Mouse (Mus musculus) small intestine, adult 2 months (tissue): ENCODE results near the gene Bhlhe23. TPM values are rescaled to one million over a fixed set of nuclear protein-coding genes. Genes with fewer than 3 reads are reported as not detected.

ENCODE experiments used
- H3K27ac ChIP-seq: fragments of 200-500 bp; 2 replicates; pipeline ENCODE4 v1.5.1; 2012; ENCODE audit warnings: low read depth, low read length, control low read depth, inconsistent platforms; ENCODE audit not compliant: insufficient read depth
- H3K27me3 ChIP-seq: fragments of 200-500 bp; 2 replicates; pipeline ENCODE4 v1.6.1; 2012; ENCODE audit warnings: mild to moderate bottlenecking, moderate library complexity, low read length, inconsistent platforms; ENCODE audit not compliant: control insufficient read depth, insufficient read depth
- H3K36me3 ChIP-seq: fragments of 200-500 bp; 2 replicates; pipeline ENCODE4 v1.6.1; 2012; ENCODE audit warnings: mild to moderate bottlenecking, low read length, control low read depth, inconsistent platforms; ENCODE audit not compliant: control insufficient read depth, insufficient read depth
- H3K4me1 ChIP-seq: fragments of 200-500 bp; 2 replicates; pipeline ENCODE4 v1.6.1; 2012; ENCODE audit warnings: low read length, inconsistent platforms, mixed read lengths; ENCODE audit not compliant: control insufficient read depth, insufficient read depth, insufficient read length
- H3K4me3 ChIP-seq: fragments of 200-500 bp; 2 replicates; pipeline ENCODE4 v1.5.1; 2012; ENCODE audit warnings: low read depth, mild to moderate bottlenecking, control low read depth, inconsistent platforms, low read length, moderate library complexity
- CTCF ChIP-seq: fragments of 200-500 bp; IDR thresholded peaks from 2 replicates; pipeline ENCODE4 v1.5.1; 2012; ENCODE audit warnings: low read depth, mild to moderate bottlenecking, control low read depth, inconsistent platforms, low read length, moderate library complexity, mixed read lengths; ENCODE audit not compliant: insufficient replicate concordance, insufficient read length; ENCODE audit errors: extremely low read depth
- POLR2A ChIP-seq: fragments of 200-500 bp; IDR thresholded peaks from 2 replicates; pipeline ENCODE4 v1.6.1; 2012; ENCODE audit warnings: low read depth, mild to moderate bottlenecking, control low read depth, inconsistent platforms, low read length, moderate library complexity
- WGBS: fragments of 180-500 bp; shearing (Covaris S2); methylation state at CpG from one replicate; pipeline ENCODE4 v1.1.7; 2018; 5-methylcytosine and 5-hydroxymethylcytosine counted together
- polyA plus RNA-seq: library from polyadenylated mRNA; depleted of rRNA; stranded (reverse); fragments of >200 nt; gene quantifications from 2 replicates; pipeline ENCODE4 v1.2.3, GENCODE M21; 2012

The Bhlhe23 gene
- polyA plus RNA-seq, 1 experiment, result not detected

GRCm38 (mm10) chr2:180775223-180775622 lies 1.5 kb downstream of the Bhlhe23 start:
- H3K4me3 ChIP-seq, result no peak overlapping the region
- no peak overlapping the region for H3K27ac ChIP-seq
- TF ChIP-seq CTCF (no peak), POLR2A (no peak)
- H3K4me1 ChIP-seq, result no peaks in the 10 kb centered on the region
- peaks cover 37% of the 10 kb centered on the region for H3K27me3 ChIP-seq
- 7% methylated on average over 12 of the region's 12 CpGs for WGBS
- no peaks in the 10 kb centered on the region for H3K36me3 ChIP-seq

GRCm38 (mm10) chr2:180765713-180766112 lies 11.0 kb downstream of the Bhlhe23 start:
- Histone ChIP-seq H3K4me3 (no peak overlapping the region), H3K27me3 (no peaks in the 10 kb centered on the region), H3K4me1 (no peaks in the 10 kb centered on the region), H3K36me3 (no peaks in the 10 kb centered on the region), H3K27ac (no peak overlapping the region)
- WGBS, result 70% methylated on average over 7 of the region's 7 CpGs
- TF ChIP-seq CTCF (no peak), POLR2A (no peak)

- Histone ChIP-seq H3K27ac (no peak overlapping the region), H3K27me3 (no peaks in the 10 kb centered on the region), H3K4me1 (no peaks in the 10 kb centered on the region), H3K36me3 (no peaks in the 10 kb centered on the region), H3K4me3 (no peak overlapping the region)
- 81% methylated on average over 11 of the region's 11 CpGs for WGBS
- no peak for TF ChIP-seq POLR2A
- no peak for TF ChIP-seq CTCF
Observed at GRCm38 (mm10) chr2:180764986-180765385, 11.7 kb downstream of the Bhlhe23 start.

GRCm38 (mm10) chr2:180758513-180759263 lies 18.0 kb downstream of the Bhlhe23 start:
- no peaks in the 10 kb centered on the region for H3K36me3 ChIP-seq
- peaks cover 3% of the 10 kb centered on the region; the same call in 1 of the 2 replicates for H3K4me1 ChIP-seq
- 0 out of 2 replicates have a peak, but pooled peaks cover 3% of the 10 kb centered on the region for H3K27me3 ChIP-seq
- no peak overlapping the region for H3K4me3 ChIP-seq
- 58% methylated on average over 15 of the region's 15 CpGs for WGBS
- no peak for TF ChIP-seq CTCF
- no peak overlapping the region for H3K27ac ChIP-seq

GRCm38 (mm10) chr2:180756786-180757185 lies 19.9 kb downstream of the Bhlhe23 start:
- no peak for TF ChIP-seq POLR2A
- no peak for TF ChIP-seq CTCF
- WGBS, result 28% methylated on average over 2 of the region's 2 CpGs
- H3K4me1 ChIP-seq, result peaks cover 3% of the 10 kb centered on the region; the same call in 1 of the 2 replicates
- no peak overlapping the region for H3K27ac ChIP-seq
- H3K36me3 ChIP-seq, result no peaks in the 10 kb centered on the region
- H3K27me3 ChIP-seq, result 0 out of 2 replicates have a peak, but pooled peaks cover 3% of the 10 kb centered on the region
- H3K4me3 ChIP-seq, result no peak overlapping the region

- Histone ChIP-seq H3K27me3 (0 out of 2 replicates have a peak, but pooled peaks cover 3% of the 10 kb centered on the region), H3K4me3 (no peak overlapping the region), H3K27ac (no peak overlapping the region), H3K36me3 (no peaks in the 10 kb centered on the region), H3K4me1 (peaks cover 3% of the 10 kb centered on the region; the same call in 1 of the 2 replicates)
- TF ChIP-seq POLR2A, result no peak; the same call in 1 of the 2 replicates
- no peak for TF ChIP-seq CTCF
- WGBS, result 5% methylated on average over 8 of the region's 8 CpGs
Observed at GRCm38 (mm10) chr2:180755896-180756295, 20.8 kb downstream of the Bhlhe23 start.

- WGBS, result 80% methylated on average over 5 of the region's 5 CpGs
- Histone ChIP-seq H3K27me3 (0 out of 2 replicates have a peak, but pooled peaks cover 3% of the 10 kb centered on the region), H3K4me1 (peaks cover 3% of the 10 kb centered on the region; the same call in 1 of the 2 replicates), H3K4me3 (no peak overlapping the region), H3K27ac (no peak overlapping the region), H3K36me3 (no peaks in the 10 kb centered on the region)
- TF ChIP-seq POLR2A, result no peak
- TF ChIP-seq CTCF, result no peak
Observed at GRCm38 (mm10) chr2:180754976-180755688, 21.6 kb downstream of the Bhlhe23 start.
